Mouse (Mus musculus): ENCODE data around the gene 9130023H24Rik. TPM values are rescaled to one million over a fixed set of nuclear protein-coding genes. Genes with fewer than 3 reads are reported as not detected.

9130023H24Rik gene
- polyA plus RNA-seq, 1 experiment from 2014 or later, result 9.1 TPM

GRCm38 (mm10) chr7:128219952-128220351 lies 17.9 kb downstream of the 9130023H24Rik start:
- no peak overlapping the region for H3K27ac ChIP-seq
- H3K9ac ChIP-seq, result no peak overlapping the region
- H3K4me2 ChIP-seq, result no peak overlapping the region
- no peaks in the 10 kb centered on the region for H3K27me3 ChIP-seq
- H3K36me3 ChIP-seq, result no peaks in the 10 kb centered on the region
- no peak overlapping the region for H3K4me3 ChIP-seq
- ATAC-seq (ENCODE audit: insufficient number of reproducible peaks, low FRiP score, low TSS enrichment, low read depth), result no peak
- WGBS, result 79% methylated on average over 4 of the region's 4 CpGs
- no peaks in the 10 kb centered on the region for H3K9me3 ChIP-seq
- H3K4me1 ChIP-seq, result no peaks in the 10 kb centered on the region

GRCm38 (mm10) chr7:128209826-128210225 lies 28.0 kb downstream of the 9130023H24Rik start:
- H3K4me3 ChIP-seq, result no peak overlapping the region
- H3K9ac ChIP-seq, result no peak overlapping the region
- no peak overlapping the region for H3K4me2 ChIP-seq
- no peak overlapping the region for H3K27ac ChIP-seq
- H3K4me1 ChIP-seq, result no peaks in the 10 kb centered on the region
- H3K9me3 ChIP-seq, result no peaks in the 10 kb centered on the region
- no peak for ATAC-seq (ENCODE audit: insufficient number of reproducible peaks, low FRiP score, low TSS enrichment, low read depth)
- H3K36me3 ChIP-seq, result no peaks in the 10 kb centered on the region
- 0 out of 2 replicates have a peak, but pooled peaks cover 3% of the 10 kb centered on the region for H3K27me3 ChIP-seq
- WGBS, result 53% methylated on average over 3 of the region's 3 CpGs

- 4% methylated on average over 4 of the region's 4 CpGs for WGBS
These were observed 29.6 kb downstream of the 9130023H24Rik start for GRCm38 (mm10) chr7:128208187-128208586.

GRCm38 (mm10) chr7:128206152-128206551 lies 31.7 kb downstream of the 9130023H24Rik start, which contains the start of gene Cox6a2:
Gene Cox6a2 (minus strand): TSS chr7:128206387.
- no peak for ATAC-seq (ENCODE audit: insufficient number of reproducible peaks, low FRiP score, low TSS enrichment, low read depth)
- no peaks in the 10 kb centered on the region for H3K4me1 ChIP-seq
- no peak within 1 kb of the TSS for H3K27ac ChIP-seq
- H3K4me3 ChIP-seq, result no peak within 1 kb of the TSS
- H3K36me3 ChIP-seq, result no peaks in the 10 kb centered on the region
- H3K4me2 ChIP-seq, result no peak within 1 kb of the TSS
- no peak within 1 kb of the TSS for H3K9ac ChIP-seq
- 0 out of 2 replicates have a peak, but pooled peaks cover 3% of the 10 kb centered on the region for H3K27me3 ChIP-seq
- 76% methylated on average over 6 of the region's 6 CpGs for WGBS
- no peaks in the 10 kb centered on the region for H3K9me3 ChIP-seq

More at GRCm38 (mm10) chr7:128208187-128208586, 29.6 kb downstream of the 9130023H24Rik start:
- Histone ChIP-seq H3K36me3 (no peaks in the 10 kb centered on the region), H3K27me3 (0 out of 2 replicates have a peak, but pooled peaks cover 3% of the 10 kb centered on the region), H3K4me3 (no peak overlapping the region), H3K9ac (no peak overlapping the region), H3K4me2 (no peak overlapping the region), H3K9me3 (no peaks in the 10 kb centered on the region), H3K4me1 (no peaks in the 10 kb centered on the region), H3K27ac (no peak overlapping the region)
- no peak for ATAC-seq (ENCODE audit: insufficient number of reproducible peaks, low FRiP score, low TSS enrichment, low read depth)

GRCm38 (mm10) chr7:128205695-128206094 lies 32.1 kb downstream of the 9130023H24Rik start:
- H3K27me3 ChIP-seq, result 0 out of 2 replicates have a peak, but pooled peaks cover 3% of the 10 kb centered on the region
- no peak overlapping the region for H3K4me3 ChIP-seq
- no peaks in the 10 kb centered on the region for H3K9me3 ChIP-seq
- no peaks in the 10 kb centered on the region for H3K36me3 ChIP-seq
- H3K9ac ChIP-seq, result no peak overlapping the region
- 79% methylated on average over 18 of the region's 18 CpGs for WGBS
- H3K27ac ChIP-seq, result no peak overlapping the region
- no peaks in the 10 kb centered on the region for H3K4me1 ChIP-seq
- no peak overlapping the region for H3K4me2 ChIP-seq
- no peak for ATAC-seq (ENCODE audit: insufficient number of reproducible peaks, low FRiP score, low TSS enrichment, low read depth)

- WGBS, result 85% methylated on average over 8 of the region's 8 CpGs
- H3K4me2 ChIP-seq, result no peak overlapping the region
- no peak overlapping the region for H3K27ac ChIP-seq
- no peaks in the 10 kb centered on the region for H3K36me3 ChIP-seq
- ATAC-seq (ENCODE audit: insufficient number of reproducible peaks, low FRiP score, low TSS enrichment, low read depth), result no peak
- H3K27me3 ChIP-seq, result no peaks in the 10 kb centered on the region
- H3K9me3 ChIP-seq, result no peaks in the 10 kb centered on the region
- H3K4me3 ChIP-seq, result no peak overlapping the region
- no peaks in the 10 kb centered on the region for H3K4me1 ChIP-seq
- H3K9ac ChIP-seq, result no peak overlapping the region
These were observed 33.7 kb downstream of the 9130023H24Rik start for GRCm38 (mm10) chr7:128204179-128204578.

- Histone ChIP-seq H3K9ac (no peak overlapping the region), H3K4me1 (no peaks in the 10 kb centered on the region), H3K4me2 (no peak overlapping the region), H3K4me3 (no peak overlapping the region), H3K27ac (no peak overlapping the region), H3K36me3 (no peaks in the 10 kb centered on the region), H3K27me3 (no peaks in the 10 kb centered on the region), H3K9me3 (no peaks in the 10 kb centered on the region)
- no peak for ATAC-seq (ENCODE audit: insufficient number of reproducible peaks, low FRiP score, low TSS enrichment, low read depth)
- 87% methylated on average over 9 of the region's 9 CpGs for WGBS
These were observed 34.8 kb downstream of the 9130023H24Rik start for GRCm38 (mm10) chr7:128203071-128203470.

GRCm38 (mm10) chr7:128201607-128202006 lies 36.2 kb downstream of the 9130023H24Rik start:
- no peak for ATAC-seq (ENCODE audit: insufficient number of reproducible peaks, low FRiP score, low TSS enrichment, low read depth)
- 84% methylated on average over 9 of the region's 9 CpGs for WGBS
- no peak overlapping the region for H3K4me2 ChIP-seq

More at GRCm38 (mm10) chr7:128201607-128202006, 36.2 kb downstream of the 9130023H24Rik start:
- Histone ChIP-seq H3K4me1 (no peaks in the 10 kb centered on the region), H3K9me3 (no peaks in the 10 kb centered on the region), H3K27me3 (no peaks in the 10 kb centered on the region), H3K9ac (no peak overlapping the region), H3K27ac (no peak overlapping the region), H3K36me3 (no peaks in the 10 kb centered on the region), H3K4me3 (no peak overlapping the region)

Other genes starting within 250 kb of the 9130023H24Rik start
- gene Pycard, start 244.2 kb downstream of the 9130023H24Rik start, polyA plus RNA-seq (2015; fragmentation: Nextera tagmentation; extraction: Ambion mirVana), result 150 and 154 TPM in 2 replicates
- gene Trim72, start 234.1 kb downstream of the 9130023H24Rik start, polyA plus RNA-seq (2015; fragmentation: Nextera tagmentation; extraction: Ambion mirVana), result 3.1 and 8.4 TPM in 2 replicates
- 2.1 and 2.3 TPM in 2 replicates for gene Itgam, start 175.4 kb downstream of the 9130023H24Rik start, polyA plus RNA-seq (2015; fragmentation: Nextera tagmentation; extraction: Ambion mirVana)
- gene Gm49368, start 175.3 kb downstream of the 9130023H24Rik start, polyA plus RNA-seq (2015; fragmentation: Nextera tagmentation; extraction: Ambion mirVana), result not detected in 2 replicates
- gene Itgax, start 108.5 kb downstream of the 9130023H24Rik start, polyA plus RNA-seq (2015; fragmentation: Nextera tagmentation; extraction: Ambion mirVana), result 0.10 TPM in 2 replicates
- gene Itgad, start 83.7 kb downstream of the 9130023H24Rik start, polyA plus RNA-seq (2015; fragmentation: Nextera tagmentation; extraction: Ambion mirVana), result not detected in 2 replicates
- gene Cox6a2, start 31.6 kb downstream of the 9130023H24Rik start, polyA plus RNA-seq (2015; fragmentation: Nextera tagmentation; extraction: Ambion mirVana), result 39.0 and 132 TPM in 2 replicates
- 16.8 and 18.4 TPM in 2 replicates for gene Armc5, start 689 bp downstream of the 9130023H24Rik start, polyA plus RNA-seq (2015; fragmentation: Nextera tagmentation; extraction: Ambion mirVana)
- gene Tgfb1i1, start 8.8 kb upstream of the 9130023H24Rik start, polyA plus RNA-seq (2015; fragmentation: Nextera tagmentation; extraction: Ambion mirVana), result 58.2 and 72.5 TPM in 2 replicates
- not detected in 2 replicates for gene Slc5a2, start 27.6 kb upstream of the 9130023H24Rik start, polyA plus RNA-seq (2015; fragmentation: Nextera tagmentation; extraction: Ambion mirVana)
- gene BC017158, start 60.1 kb upstream of the 9130023H24Rik start, polyA plus RNA-seq (2015; fragmentation: Nextera tagmentation; extraction: Ambion mirVana), result 25.2 and 26.3 TPM in 2 replicates
- 13.8 and 14.2 TPM in 2 replicates for gene Rgs10, start 180.7 kb upstream of the 9130023H24Rik start, polyA plus RNA-seq (2015; fragmentation: Nextera tagmentation; extraction: Ambion mirVana)
- 23.5 and 27.4 TPM in 2 replicates for gene Tial1, start 223.7 kb upstream of the 9130023H24Rik start, polyA plus RNA-seq (2015; fragmentation: Nextera tagmentation; extraction: Ambion mirVana)

All from limb, embryonic 15.5 days (tissue).